Mouse (Mus musculus): ENCODE measurements around the gene Sgsh.

Sgsh gene

GRCm38 (mm10) chr11:119306762-119307657 lies 48.3 kb downstream of the Sgsh start:
- no peak for DNase-seq (ENCODE audit: low spot score in 2 of 2)

- no peak for DNase-seq (ENCODE audit: low spot score in 2 of 2)
These were observed 50.2 kb downstream of the Sgsh start for GRCm38 (mm10) chr11:119304904-119305712.

DNA sequence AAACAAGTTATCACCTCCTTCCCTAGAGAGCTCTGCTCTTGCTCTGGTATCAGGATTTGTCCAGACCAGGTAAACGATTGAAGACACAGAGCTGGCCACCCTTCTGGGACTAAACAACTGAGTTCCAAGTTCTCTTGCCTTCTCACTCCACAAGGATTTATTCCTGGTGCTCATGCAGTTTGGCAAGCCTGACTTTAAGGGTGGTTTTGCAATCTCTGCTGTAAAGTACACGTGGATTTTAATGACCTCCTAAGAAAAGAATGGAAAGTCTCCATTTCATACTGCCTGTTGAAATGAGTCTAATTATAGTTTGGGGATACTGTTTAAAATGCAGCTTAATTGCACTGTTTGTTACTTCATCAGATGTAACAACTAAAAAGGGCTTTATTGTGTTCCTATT lies 54.4 kb downstream of the Sgsh start:
- no peak for DNase-seq (ENCODE audit: low spot score in 2 of 2)

- no peak for DNase-seq (ENCODE audit: low spot score in 2 of 2)
These were observed 54.9 kb downstream of the Sgsh start for GRCm38 (mm10) chr11:119300246-119300935.

DNA sequence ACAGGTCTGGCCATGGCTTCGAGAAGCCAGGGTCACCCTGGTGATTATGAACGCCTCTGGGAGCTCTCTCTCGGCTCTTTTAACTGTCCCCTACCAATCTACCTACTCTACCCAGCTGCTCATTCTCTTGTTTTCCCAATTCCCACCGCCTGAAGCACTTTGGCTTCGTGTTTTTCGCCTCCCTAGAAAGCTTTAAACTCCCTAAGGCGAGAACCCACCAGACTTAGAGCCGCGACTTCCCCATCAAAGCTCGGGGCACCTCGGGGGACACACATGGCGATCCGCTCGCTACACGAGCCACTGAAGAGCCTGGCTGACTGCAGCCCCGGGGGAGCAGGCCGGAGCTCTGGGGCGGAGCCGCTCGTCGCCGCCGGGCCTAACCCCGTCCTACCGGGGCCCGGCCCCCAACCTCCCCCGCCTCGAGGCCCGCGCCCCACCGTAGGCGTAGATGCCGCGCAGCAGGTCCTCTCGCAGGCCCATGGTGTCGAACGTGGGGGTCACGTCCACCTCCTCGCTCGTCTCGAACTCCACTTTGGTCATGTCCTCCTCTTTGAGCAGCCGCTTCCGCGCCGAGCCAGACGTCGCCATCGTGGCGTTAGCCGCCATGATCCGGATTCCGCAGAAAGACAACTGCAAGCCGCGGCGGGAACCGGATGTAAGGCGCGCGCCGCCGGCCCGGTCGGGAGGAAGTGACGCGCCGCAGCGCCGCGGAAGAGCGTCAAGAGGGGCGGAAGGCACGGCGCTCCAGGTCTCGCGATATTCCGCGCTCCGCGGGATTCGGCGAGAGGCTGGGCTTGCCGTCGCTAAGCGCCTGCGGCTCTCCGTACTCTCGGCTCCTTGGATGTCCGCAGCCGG lies 55.7 kb downstream of the Sgsh start, which contains the start of gene Eif4a3:
Gene Eif4a3, minus strand, starts transcription at position 699 of the 855 bp plus-strand sequence.
- peak; percentile 76 to 91 for DNase-seq (ENCODE audit: low spot score in 2 of 2)

DNA sequence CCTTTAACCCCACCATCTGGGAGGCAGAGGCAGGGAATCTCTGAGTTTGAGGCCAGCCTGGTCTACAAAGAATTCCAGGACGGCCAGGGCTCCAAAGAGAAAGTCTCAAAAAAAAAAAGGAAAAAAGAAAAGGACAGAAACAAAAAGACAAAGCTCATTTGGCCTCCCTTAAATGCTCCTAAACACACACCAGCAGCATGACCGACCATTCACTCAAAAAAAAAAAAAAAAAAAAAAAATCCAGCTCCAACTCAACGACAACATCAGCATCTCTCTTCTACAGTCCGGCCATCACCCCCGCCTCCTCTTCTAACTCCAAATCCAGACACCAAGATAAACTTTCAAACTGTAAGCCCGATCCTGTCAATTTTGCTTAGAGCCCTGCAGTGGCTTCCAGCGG lies 56.4 kb downstream of the Sgsh start:
- DNase-seq (ENCODE audit: low spot score in 2 of 2): no peak

DNA sequence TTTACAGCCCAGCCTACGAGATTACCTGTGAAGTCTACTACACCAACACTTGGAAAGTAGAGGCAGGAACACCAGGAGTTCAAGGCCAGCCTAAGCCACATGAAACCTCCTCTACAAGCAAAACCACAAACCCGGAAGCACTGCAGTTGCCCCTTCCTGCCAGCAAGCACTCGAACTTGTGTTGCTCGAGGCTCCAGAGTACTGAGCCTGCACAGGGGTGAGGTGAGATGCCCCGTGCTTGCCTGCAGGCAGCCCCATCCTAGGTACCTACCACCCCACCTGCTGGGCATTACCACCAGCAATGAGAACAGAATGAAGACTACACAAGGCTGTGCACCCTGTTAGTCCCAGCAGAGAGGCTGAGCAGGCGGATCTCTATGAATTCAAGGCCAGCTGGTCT lies 57.3 kb downstream of the Sgsh start:
- DNase-seq (ENCODE audit: low spot score in 2 of 2): no peak

Measured in left cerebral cortex, adult 9 months (tissue).